Mouse (Mus musculus): Measurements from ENCODE around the gene Ralgapa1.
"Not testable (repeated sequence)": the region's sequence is repeated elsewhere in the genome, so short reads cannot be mapped to it uniquely, and the experiment has no call there.

The Ralgapa1 gene

GRCm38 (mm10) chr12:55800144-55800543 lies 20.8 kb downstream of the Ralgapa1 start:
- DNase-seq (ENCODE audit: low read depth, low spot score) = no peak

- no peak for DNase-seq (ENCODE audit: low read depth, low spot score)
These were observed 22.2 kb downstream of the Ralgapa1 start for GRCm38 (mm10) chr12:55798745-55799144.

- DNase-seq (ENCODE audit: low read depth, low spot score) = no peak
These were observed 23.9 kb downstream of the Ralgapa1 start for GRCm38 (mm10) chr12:55797103-55797502.

GRCm38 (mm10) chr12:55794485-55794884 lies 26.5 kb downstream of the Ralgapa1 start:
- not testable (repeated sequence) for DNase-seq (ENCODE audit: low read depth, low spot score)

GRCm38 (mm10) chr12:55785252-55785651 lies 35.7 kb downstream of the Ralgapa1 start:
- no peak for DNase-seq (ENCODE audit: low read depth, low spot score)

GRCm38 (mm10) chr12:55782662-55783061 lies 38.3 kb downstream of the Ralgapa1 start:
- DNase-seq (ENCODE audit: low read depth, low spot score) = no peak

GRCm38 (mm10) chr12:55778301-55778700 lies 42.7 kb downstream of the Ralgapa1 start:
- DNase-seq (ENCODE audit: low read depth, low spot score) = peak; percentile 44

GRCm38 (mm10) chr12:55777356-55777755 lies 43.6 kb downstream of the Ralgapa1 start:
- no peak for DNase-seq (ENCODE audit: low read depth, low spot score)

GRCm38 (mm10) chr12:55774316-55774715 lies 46.7 kb downstream of the Ralgapa1 start:
- DNase-seq (ENCODE audit: low read depth, low spot score) = no peak

- DNase-seq (ENCODE audit: low read depth, low spot score) = peak; percentile 35
These were observed 100.6 kb downstream of the Ralgapa1 start for GRCm38 (mm10) chr12:55720319-55720718.

- no peak for DNase-seq (ENCODE audit: low read depth, low spot score)
These were observed 115.1 kb downstream of the Ralgapa1 start for GRCm38 (mm10) chr12:55705881-55706280.

- DNase-seq (ENCODE audit: low read depth, low spot score) = no peak
These were observed 154.3 kb downstream of the Ralgapa1 start for GRCm38 (mm10) chr12:55666699-55667098.

GRCm38 (mm10) chr12:55663194-55663593 lies 157.8 kb downstream of the Ralgapa1 start:
- not testable (repeated sequence) for DNase-seq (ENCODE audit: low read depth, low spot score)

GRCm38 (mm10) chr12:55648011-55648525 lies 172.9 kb downstream of the Ralgapa1 start:
- DNase-seq (ENCODE audit: low read depth, low spot score) = peak; percentile 5

- DNase-seq (ENCODE audit: low read depth, low spot score) = no peak
These were observed 194.3 kb downstream of the Ralgapa1 start for GRCm38 (mm10) chr12:55626711-55627110.

GRCm38 (mm10) chr12:55623254-55623653 lies 197.7 kb downstream of the Ralgapa1 start:
- no peak for DNase-seq (ENCODE audit: low read depth, low spot score)

- DNase-seq (ENCODE audit: low read depth, low spot score) = no peak
These were observed 198.2 kb downstream of the Ralgapa1 start for GRCm38 (mm10) chr12:55622615-55623245.

- DNase-seq (ENCODE audit: low read depth, low spot score) = no peak
These were observed 200.6 kb downstream of the Ralgapa1 start for GRCm38 (mm10) chr12:55620321-55620720.

- DNase-seq (ENCODE audit: low read depth, low spot score) = no peak
These were observed 210.2 kb downstream of the Ralgapa1 start for GRCm38 (mm10) chr12:55610812-55611211.

GRCm38 (mm10) chr12:55607902-55608301 lies 213.1 kb downstream of the Ralgapa1 start:
- no peak for DNase-seq (ENCODE audit: low read depth, low spot score)

GRCm38 (mm10) chr12:55604411-55604810 lies 216.6 kb downstream of the Ralgapa1 start:
- no peak for DNase-seq (ENCODE audit: low read depth, low spot score)

GRCm38 (mm10) chr12:55600503-55600994 lies 220.4 kb downstream of the Ralgapa1 start:
- DNase-seq (ENCODE audit: low read depth, low spot score) = no peak

Measured in CD4-positive helper T cell, adult 2 months (primary cell).